In genomic region chr5:106695681-106696395, GRCm38 (mm10) we compare ENCODE assay signal across 8 mouse cellular contexts. TPM values are rescaled to one million over a fixed set of nuclear protein-coding genes. Genes with fewer than 3 reads are reported as not detected.
DNase-seq lines count a peak whose midpoint lies in the region; ATAC-seq and TF ChIP-seq lines count a peak whose summit lies in the region.

No protein-coding gene starts in this region.

- H3K9me3 ChIP-seq in embryonic facial prominence, embryonic 14.5 days (ENCODE audit: control insufficient read depth, low read length) = no peaks in the 10 kb centered on the region
- no peaks in the 10 kb centered on the region for H3K9me3 ChIP-seq in heart, embryonic 13.5 days
- H3K9me3 ChIP-seq in lung, postnatal 0 days (ENCODE audit: low read length) = no peaks in the 10 kb centered on the region

- under 1% methylated on average over 25 of the region's 63 CpGs for WGBS in embryonic facial prominence, embryonic 14.5 days
- under 1% methylated on average over 63 of the region's 63 CpGs for WGBS in heart, embryonic 13.5 days
- WGBS in lung, postnatal 0 days = 1% methylated on average over 30 of the region's 63 CpGs

- TF ChIP-seq EP300 in lung, postnatal 0 days (IDR thresholded peaks at IDR 0.05) = no peak

- H3K36me3 ChIP-seq in embryonic facial prominence, embryonic 14.5 days (ENCODE audit: control insufficient read depth, insufficient read depth, low read length) = no peaks in the 10 kb centered on the region
- H3K36me3 ChIP-seq in heart, embryonic 13.5 days = peaks cover 23% of the 10 kb centered on the region
- H3K36me3 ChIP-seq in lung, postnatal 0 days (ENCODE audit: insufficient read depth, low read length) = no peaks in the 10 kb centered on the region

- H3K27ac ChIP-seq in embryonic facial prominence, embryonic 14.5 days (replicated peaks; ENCODE audit: low read depth, low read length) = peak overlapping the region; percentile 100
- peak overlapping the region; percentile 99 for H3K27ac ChIP-seq in heart, embryonic 13.5 days (replicated peaks)
- H3K27ac ChIP-seq in lung, postnatal 0 days (ENCODE audit: low read length) = peak overlapping the region; percentile 99

- ATAC-seq in embryonic facial prominence, embryonic 14.5 days (ENCODE audit: low read depth) = peak; percentile 86
- ATAC-seq in heart, embryonic 13.5 days (ENCODE audit: extremely low read depth, insufficient number of reproducible peaks, low FRiP score, low TSS enrichment) = peak; percentile 68
- ATAC-seq in lung, postnatal 0 days = peak; percentile 75

- H3K4me3 ChIP-seq in embryonic facial prominence, embryonic 14.5 days (ENCODE audit: low read depth, low read length) = peak overlapping the region; percentile 86
- peak overlapping the region; percentile 75 for H3K4me3 ChIP-seq in heart, embryonic 13.5 days
- H3K4me3 ChIP-seq in lung, postnatal 0 days (ENCODE audit: low read depth, low read length) = peak overlapping the region; percentile 98

- peak; percentile 70 for DNase-seq in 416B (ENCODE audit: low read depth)
- DNase-seq in R1 (ENCODE audit: low read depth, low spot score) = peak; percentile 77
- DNase-seq in embryonic facial prominence, embryonic 14.5 days (ENCODE audit: low spot score) = peak; percentile 92
- DNase-seq in kidney, postnatal 14 days = peak; percentile 85
- DNase-seq in lung, postnatal 0 days (ENCODE audit: low spot score) = peak; percentile 74
- peak; percentile 66 for DNase-seq in ovary, postnatal 10 days (ENCODE audit: low spot score)
- DNase-seq in urinary bladder, postnatal 10 days (ENCODE audit: low spot score) = peak; percentile 34

- H3K4me1 ChIP-seq in embryonic facial prominence, embryonic 14.5 days (ENCODE audit: control insufficient read depth, insufficient read depth, low read length) = peaks cover 9% of the 10 kb centered on the region
- H3K4me1 ChIP-seq in heart, embryonic 13.5 days = peaks cover 44% of the 10 kb centered on the region
- peaks cover 4% of the 10 kb centered on the region; the same call in 1 of the 2 replicates for H3K4me1 ChIP-seq in lung, postnatal 0 days (ENCODE audit: insufficient read depth, low read depth, low read length)

- H3K27me3 ChIP-seq in embryonic facial prominence, embryonic 14.5 days (replicated peaks; ENCODE audit: control insufficient read depth, insufficient read depth, low read length) = no peaks in the 10 kb centered on the region
- H3K27me3 ChIP-seq in heart, embryonic 13.5 days (replicated peaks) = no peaks in the 10 kb centered on the region
- H3K27me3 ChIP-seq in lung, postnatal 0 days (replicated peaks; ENCODE audit: insufficient read depth, low read length) = no peaks in the 10 kb centered on the region

- peak overlapping the region; percentile 71 for H3K4me2 ChIP-seq in embryonic facial prominence, embryonic 14.5 days (ENCODE audit: low read depth, low read length)
- H3K4me2 ChIP-seq in heart, embryonic 13.5 days = peak overlapping the region; percentile 90
- peak overlapping the region; percentile 66 for H3K4me2 ChIP-seq in lung, postnatal 0 days (replicated peaks; ENCODE audit: low read depth, low read length)

- TF ChIP-seq CTCF in lung, postnatal 0 days (IDR thresholded peaks at IDR 0.05) = 0 out of 2 replicates have a peak, but pooled peaks have one; percentile 4

- peak overlapping the region; percentile 99 for H3K9ac ChIP-seq in embryonic facial prominence, embryonic 14.5 days (ENCODE audit: low read depth, low read length)
- H3K9ac ChIP-seq in heart, embryonic 13.5 days = peak overlapping the region; percentile 99
- peak overlapping the region; percentile 97 for H3K9ac ChIP-seq in lung, postnatal 0 days (replicated peaks; ENCODE audit: low read depth)

RNA-seq across cellular contexts. Expression of gene Zfp644, which starts 1.2 kb away (rescaled TPM):
- polyA plus RNA-seq in embryonic facial prominence, embryonic 14.5 days (2014; fragmentation: Nextera tagmentation; extraction: Ambion mirVana) = 82.8 and 85.2 TPM in 2 replicates
- 38.5 and 48.7 TPM in 2 replicates for polyA plus RNA-seq in heart, embryonic 13.5 days (2015; fragmentation: Nextera tagmentation; extraction: Ambion mirVana)
- polyA plus RNA-seq in lung, postnatal 0 days (2015; fragmentation: Nextera tagmentation; extraction: Ambion mirVana) = 57.2 and 60.9 TPM in 2 replicates

Comparison
In these comparisons a context has a peak if more than half of its experiments do, and no peak if none do; other contexts are left out.
1. Peak in every context shown above with its lines: DNase-seq, ATAC-seq, H3K4me3 ChIP-seq and H3K27ac ChIP-seq.
2. DNase-seq: peak in every context shown above with its lines; median percentile 92 in embryonic facial prominence, embryonic 14.5 days; 85 in kidney, postnatal 14 days; 77 in R1; 74 in lung, postnatal 0 days; 70 in 416B; 66 in ovary, postnatal 10 days; 34 in urinary bladder, postnatal 10 days.